33 mouse cellular contexts compared by ENCODE assay signal in the genomic region with DNA sequence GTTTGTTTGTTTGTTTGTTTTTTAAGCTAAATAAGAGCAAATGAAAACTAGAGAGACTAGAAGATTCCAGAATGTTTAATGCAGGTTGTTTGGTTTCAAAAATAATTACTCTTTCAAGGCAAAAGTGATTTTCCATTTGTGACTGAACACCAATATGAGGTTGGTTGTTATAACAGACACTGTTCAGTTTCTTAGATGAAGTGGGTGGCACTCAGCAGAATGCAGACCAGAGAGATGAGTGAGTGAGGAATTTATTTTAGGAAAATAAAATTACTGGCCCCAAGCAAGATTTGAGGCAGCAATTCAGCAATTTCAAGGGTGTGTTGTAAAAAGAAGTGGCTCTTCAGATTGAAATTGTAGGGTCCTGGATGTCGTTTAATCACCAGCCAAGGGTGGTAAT.
"Had no signal": no experiment of that assay in that cellular context is flagged by ENCODE, and none has a peak within 500 bp of the region (broad histone marks: within the 10 kb centered on the region; RNA-seq: fewer than 3 reads in every experiment).

No protein-coding gene starts in this region.

- ATAC-seq: hindbrain, embryonic 16.5 days; hindbrain, postnatal 0 days; inflammation-experienced regulatory T-cells, adult 6 months; intestine, embryonic 15.5 days; intestine, embryonic 16.5 days; intestine, postnatal 0 days had no signal

- H3K4me1 ChIP-seq: heart, embryonic 10.5 days; heart, embryonic 12.5 days; heart, embryonic 13.5 days; heart, embryonic 15.5 days; hindbrain, embryonic 10.5 days; hindbrain, embryonic 12.5 days; hindbrain, embryonic 13.5 days; hindbrain, embryonic 15.5 days; intestine, embryonic 15.5 days; kidney, embryonic 15.5 days had no signal

- H3K27ac ChIP-seq: heart, embryonic 10.5 days; heart, embryonic 13.5 days; heart, embryonic 15.5 days; hindbrain, embryonic 10.5 days; hindbrain, embryonic 12.5 days; hindbrain, embryonic 13.5 days; hindbrain, embryonic 14.5 days; hindbrain, embryonic 15.5 days; hindbrain, postnatal 0 days; intestine, embryonic 15.5 days; kidney, embryonic 15.5 days; kidney, postnatal 0 days; left cerebral cortex, adult 2 months had no signal

- H3K4me3 ChIP-seq: heart, embryonic 10.5 days; heart, embryonic 12.5 days; heart, embryonic 13.5 days; heart, embryonic 15.5 days; hindbrain, embryonic 10.5 days; hindbrain, embryonic 12.5 days; hindbrain, embryonic 13.5 days; hindbrain, embryonic 15.5 days; intestine, embryonic 15.5 days; kidney, embryonic 15.5 days; left cerebral cortex, adult 2 months had no signal

- DNase-seq: heart, postnatal 10 days; heart, postnatal 14 days; heart, postnatal 36 days; kidney, adult 11 months; kidney, adult 18-20 months; kidney, adult 2 months; kidney, adult 8-10 months; kidney, adult 9 months; kidney, postnatal 10 days; kidney, postnatal 14 days; kidney, postnatal 25 days; kidney, postnatal 36 days; kidney, postnatal 4 days; layer of hippocampus, adult 9-11 months; layer of hippocampus, postnatal 36 days had no signal
